ENCODE assay signal across 9 mouse cellular contexts in genomic region chrX:6261469-6261868, GRCm38 (mm10). TPM values are rescaled to one million over a fixed set of nuclear protein-coding genes. Genes with fewer than 3 reads are reported as not detected.
A peak's percentile ranks its signal among the peaks of the same experiment; 100 is the strongest.
DNase-seq lines count a peak whose midpoint lies in the region; ATAC-seq and TF ChIP-seq lines count a peak whose summit lies in the region.
"Had no signal": no experiment of that assay in that cellular context is flagged by ENCODE, and none has a peak within 500 bp of the region (broad histone marks: within the 10 kb centered on the region; RNA-seq: fewer than 3 reads in every experiment).

No protein-coding gene starts in this region.

- TF ChIP-seq EP300 in lung, postnatal 0 days (IDR thresholded peaks at IDR 0.05), result no peak

- no peak overlapping the region for H3K4me3 ChIP-seq in G1E (ENCODE audit: low read depth, low read length)
- no peak overlapping the region for H3K4me3 ChIP-seq in lung, postnatal 0 days (ENCODE audit: low read depth, low read length)
- H3K4me3 ChIP-seq: heart, embryonic 15.5 days had no signal

- H3K36me3 ChIP-seq in G1E (replicated peaks), result no peaks in the 10 kb centered on the region
- no peaks in the 10 kb centered on the region for H3K36me3 ChIP-seq in lung, postnatal 0 days (ENCODE audit: insufficient read depth, low read length)
- H3K36me3 ChIP-seq: heart, embryonic 15.5 days had no signal

- WGBS in lung, postnatal 0 days, result 70% methylated on average over 1 of the region's 1 CpGs

- intact Hi-C loops in heart, postnatal 14 days (cut with DNase I), result loop anchor here (2.0 kb wide), 1 partner anchor 213 kb away; no protein-coding TSS in a partner anchor

- H3K9me3 ChIP-seq in G1E (replicated peaks), result no peaks in the 10 kb centered on the region
- H3K9me3 ChIP-seq in lung, postnatal 0 days (ENCODE audit: low read length), result no peaks in the 10 kb centered on the region
- H3K9me3 ChIP-seq: heart, embryonic 15.5 days had no signal

- H3K27ac ChIP-seq in lung, postnatal 0 days (ENCODE audit: low read length), result no peak overlapping the region
- H3K27ac ChIP-seq: heart, embryonic 15.5 days had no signal

- H3K27me3 ChIP-seq in G1E (ENCODE audit: insufficient read depth, low read length), result no peaks in the 10 kb centered on the region
- H3K27me3 ChIP-seq in lung, postnatal 0 days (replicated peaks; ENCODE audit: insufficient read depth, low read length), result no peaks in the 10 kb centered on the region
- H3K27me3 ChIP-seq: heart, embryonic 15.5 days had no signal

- no peaks in the 10 kb centered on the region for H3K4me1 ChIP-seq in G1E (ENCODE audit: insufficient read depth, low read depth, low read length)
- no peaks in the 10 kb centered on the region for H3K4me1 ChIP-seq in lung, postnatal 0 days (ENCODE audit: insufficient read depth, low read depth, low read length)

- no peak for TF ChIP-seq POLR2A in brain, embryonic 14.5 days (IDR thresholded peaks at IDR 0.05; ENCODE audit: borderline replicate concordance, extremely low read depth, insufficient read depth, insufficient read length, poor library complexity, severe bottlenecking)

- no peak; the same call in 1 of the 2 replicates for ATAC-seq in G1E (ENCODE audit: extremely low read depth, insufficient number of reproducible peaks, low FRiP score, poor library complexity, severe bottlenecking)
- peak; percentile 57; the same call in 1 of the 2 replicates for ATAC-seq in lung, postnatal 0 days

- no peak for DNase-seq in G1E (ENCODE audit: low spot score)
- DNase-seq in brain, embryonic 14.5 days (ENCODE audit: low read depth), result peak; percentile 82
- DNase-seq in fibroblast of lung, adult 2 months (ENCODE audit: low read depth), result peak; percentile 11
- DNase-seq in heart, postnatal 14 days, result peak; percentile 69 to 76
- DNase-seq in layer of hippocampus, adult 8-10 months (ENCODE audit: low spot score in 2 of 2), result peak; percentile 26 to 64
- DNase-seq in lung, postnatal 0 days (ENCODE audit: low spot score), result peak; percentile 54
- DNase-seq in retina, postnatal 1 day, result peak; percentile 65
- DNase-seq in urinary bladder, postnatal 25 days (ENCODE audit: low spot score), result peak; percentile 63

- H3K9ac ChIP-seq in lung, postnatal 0 days (replicated peaks; ENCODE audit: low read depth), result no peak overlapping the region
- H3K9ac ChIP-seq: heart, embryonic 15.5 days had no signal

- no peak overlapping the region for H3K4me2 ChIP-seq in lung, postnatal 0 days (replicated peaks; ENCODE audit: low read depth, low read length)
- H3K4me2 ChIP-seq: heart, embryonic 15.5 days had no signal

- peak; percentile 43; the same call in 1 of the 2 replicates for TF ChIP-seq CTCF in G1E (IDR thresholded peaks at IDR 0.05; ENCODE audit: low read depth, low read length)
- TF ChIP-seq CTCF in brain, embryonic 14.5 days (IDR thresholded peaks at IDR 0.05; ENCODE audit: borderline replicate concordance, extremely low read depth, insufficient read depth, insufficient read length), result peak; percentile 81; the same call in 1 of the 2 replicates
- TF ChIP-seq CTCF in lung, postnatal 0 days (IDR thresholded peaks at IDR 0.05), result peak; percentile 91

RNA-seq across cellular contexts. Expression of gene Bmp15, which starts 59.1 kb away (rescaled TPM):
- total RNA-seq in G1E (2014; fragmentation: Nextera tagmentation) (not detected in 2 replicates), G1E (2017) (0.05 TPM in 1 of 2 replicates, not detected in the other)
- polyA plus RNA-seq in G1E (2012), result not detected in 2 replicates
- 0.08 and 0.23 TPM in 2 replicates for polyA plus RNA-seq in brain, embryonic 14.5 days (2012; rRNA removed)
- under 1 TPM; 0.17 to 0.26 TPM for total RNA-seq in heart, postnatal 14 days (2021)
- under 1 TPM in 1 of 4 experiments, not detected in 3; 0.22 TPM for total RNA-seq in layer of hippocampus, adult 8-10 months (2022)
- polyA plus RNA-seq in lung, postnatal 0 days (2015; fragmentation: Nextera tagmentation; extraction: Ambion mirVana), result 0.07 and 0.08 TPM in 2 replicates
